Mouse (Mus musculus): Measurements from ENCODE around the gene Lnx1.

Gene Lnx1

DNA sequence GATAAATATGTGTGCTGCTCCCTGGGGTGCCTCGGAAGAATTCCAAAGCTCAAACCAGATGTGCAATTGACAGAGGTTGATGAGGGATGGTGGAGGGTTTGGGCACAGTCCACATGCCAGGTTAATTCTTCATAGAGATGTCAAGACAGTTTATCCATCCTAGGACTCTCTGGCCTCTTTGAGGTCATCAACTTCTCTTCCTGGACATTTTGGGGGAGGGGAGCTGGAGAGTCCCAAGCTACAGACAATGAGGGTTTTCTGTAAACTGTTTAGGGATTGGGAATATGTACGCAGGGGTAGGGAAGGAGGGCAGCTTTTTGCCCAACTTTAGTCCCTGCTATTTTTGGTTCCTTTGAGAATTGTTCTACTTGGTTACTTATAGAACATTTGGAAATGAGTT is 60.4 kb downstream of the Lnx1 start:
- no peak for TF ChIP-seq GATA4 (IDR thresholded peaks at IDR 0.05; ENCODE audit: insufficient replicate concordance, low read length)

DNA sequence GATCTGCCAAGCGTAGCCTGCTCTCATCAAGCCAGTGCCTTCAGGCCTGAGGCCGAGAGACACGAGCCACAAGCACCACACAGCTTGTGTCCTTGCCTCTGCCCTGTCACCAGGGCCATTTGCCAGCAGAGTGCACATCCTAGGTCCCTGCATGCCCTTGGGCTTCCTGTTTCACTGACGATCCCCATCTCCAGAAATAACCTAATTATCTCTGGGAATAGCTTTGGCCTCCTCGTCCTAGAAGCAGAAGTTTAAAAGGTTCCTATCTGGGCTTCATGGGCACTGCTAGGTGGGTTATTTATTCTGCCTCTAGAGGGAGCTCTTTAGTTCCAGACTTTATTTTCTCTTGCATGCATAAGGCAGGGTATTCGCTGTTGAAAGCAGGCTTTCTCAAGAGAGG is 61.7 kb downstream of the Lnx1 start:
- no peak for TF ChIP-seq GATA4 (IDR thresholded peaks at IDR 0.05; ENCODE audit: insufficient replicate concordance, low read length)

GRCm38 (mm10) chr5:74640504-74640903 is 62.2 kb downstream of the Lnx1 start:
- TF ChIP-seq GATA4 (IDR thresholded peaks at IDR 0.05; ENCODE audit: insufficient replicate concordance, low read length): no peak

DNA sequence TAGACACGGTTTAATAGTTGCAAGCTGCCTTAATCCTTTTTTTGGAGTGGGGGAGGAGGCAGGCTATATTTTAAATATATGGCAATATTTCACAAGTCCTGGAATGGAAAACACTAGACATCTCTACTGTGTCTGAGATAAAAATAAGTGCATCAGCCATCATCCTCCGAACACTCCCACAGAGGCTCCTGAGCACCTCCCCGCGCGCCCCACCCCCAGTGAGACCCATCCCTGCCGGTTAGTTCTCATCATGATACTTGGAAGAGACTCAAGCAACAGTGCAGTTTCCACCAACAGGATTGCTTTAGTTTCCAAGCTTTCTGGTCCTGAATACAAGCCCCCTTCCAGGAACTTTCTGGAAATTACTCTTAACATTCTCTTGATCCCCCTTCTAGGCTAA is 63.2 kb downstream of the Lnx1 start:
- TF ChIP-seq GATA4 (IDR thresholded peaks at IDR 0.05; ENCODE audit: insufficient replicate concordance, low read length): no peak

GRCm38 (mm10) chr5:74634391-74634790 is 68.3 kb downstream of the Lnx1 start:
- no peak for TF ChIP-seq GATA4 (IDR thresholded peaks at IDR 0.05; ENCODE audit: insufficient replicate concordance, low read length)

DNA sequence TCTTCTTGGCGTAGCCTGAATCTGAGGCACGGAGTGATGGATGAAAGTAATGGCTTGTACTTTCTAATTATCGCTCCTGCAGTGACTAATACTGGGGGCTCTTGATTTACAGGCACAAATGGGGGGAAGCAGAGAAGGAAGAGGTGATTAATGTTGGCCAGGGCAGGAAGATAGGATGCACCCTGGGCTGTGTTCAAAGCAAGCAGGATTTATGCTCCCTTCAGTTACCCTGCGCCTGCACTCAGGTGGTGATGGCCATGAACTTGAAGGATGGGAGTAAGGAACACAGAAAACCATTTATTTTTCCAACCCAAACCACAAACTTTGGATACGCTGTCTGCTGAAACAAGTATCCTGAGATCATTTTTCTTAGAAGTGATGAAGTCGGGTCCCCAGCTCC is 69.3 kb downstream of the Lnx1 start:
- TF ChIP-seq GATA4 (IDR thresholded peaks at IDR 0.05; ENCODE audit: insufficient replicate concordance, low read length): no peak

DNA sequence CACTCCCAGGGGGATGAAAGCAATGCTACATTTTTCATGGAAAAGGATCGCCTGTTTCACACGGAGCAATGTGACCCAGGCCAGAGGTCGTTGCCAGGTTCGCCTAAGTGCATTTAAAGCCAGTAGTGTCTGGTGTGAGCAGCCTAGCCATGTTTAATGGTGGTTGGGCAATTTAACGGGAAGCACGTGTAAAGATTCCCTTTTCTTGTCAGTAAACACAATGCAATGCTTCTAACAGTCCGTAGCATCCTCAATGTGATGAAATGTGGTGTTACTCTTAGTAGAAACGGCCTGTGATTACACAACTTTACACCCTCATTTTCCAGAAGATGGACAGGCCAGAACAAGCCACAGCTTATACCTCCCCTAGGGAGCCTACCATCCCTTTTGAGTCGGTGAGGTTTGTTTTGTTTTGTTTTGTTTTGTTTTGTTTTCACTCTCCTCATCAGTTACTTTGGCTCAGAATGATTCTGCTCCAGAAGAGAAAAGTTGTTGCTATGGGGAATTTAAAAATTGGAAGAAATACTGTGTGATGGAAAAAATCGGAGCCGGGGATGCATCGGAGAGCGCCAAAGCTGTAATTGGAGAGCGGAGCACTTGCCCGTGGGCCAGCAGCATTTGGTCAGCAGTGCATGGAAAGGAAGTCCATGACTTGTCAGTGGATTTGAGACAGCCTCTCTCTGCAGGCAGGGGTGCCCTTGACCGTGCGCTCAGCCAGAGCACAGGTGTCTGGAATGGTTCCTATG is 70.2 kb downstream of the Lnx1 start:
- no peak for TF ChIP-seq GATA4 (IDR thresholded peaks at IDR 0.05; ENCODE audit: insufficient replicate concordance, low read length)

- no peak for TF ChIP-seq GATA4 (IDR thresholded peaks at IDR 0.05; ENCODE audit: insufficient replicate concordance, low read length)
Measured at GRCm38 (mm10) chr5:74628001-74628400, 74.7 kb downstream of the Lnx1 start.

DNA sequence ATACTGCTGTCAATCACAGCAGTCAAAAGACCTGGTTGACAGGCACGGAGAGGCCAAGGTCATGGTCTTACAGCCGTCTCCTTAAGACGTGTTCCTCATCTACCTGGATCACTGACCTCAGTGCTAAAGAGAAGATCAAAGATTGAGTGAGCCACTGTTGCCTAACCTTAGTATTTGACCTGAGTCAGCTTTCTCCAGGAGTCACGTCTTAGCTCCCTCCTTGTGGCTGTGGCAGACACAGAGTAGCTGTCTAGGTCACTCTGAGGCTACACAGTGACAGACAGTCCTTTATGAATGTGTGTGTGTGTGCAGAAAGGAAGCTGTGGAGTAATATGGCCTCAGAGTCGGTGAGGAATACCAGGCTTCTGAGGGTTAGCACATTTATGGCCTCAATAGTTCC is 78.3 kb downstream of the Lnx1 start:
- TF ChIP-seq GATA4 (IDR thresholded peaks at IDR 0.05; ENCODE audit: insufficient replicate concordance, low read length): no peak

- no peak for TF ChIP-seq GATA4 (IDR thresholded peaks at IDR 0.05; ENCODE audit: insufficient replicate concordance, low read length)
Measured at GRCm38 (mm10) chr5:74623316-74624000, 79.3 kb downstream of the Lnx1 start.

GRCm38 (mm10) chr5:74621691-74622470 is 80.8 kb downstream of the Lnx1 start:
- no peak for TF ChIP-seq GATA4 (IDR thresholded peaks at IDR 0.05; ENCODE audit: insufficient replicate concordance, low read length)

DNA sequence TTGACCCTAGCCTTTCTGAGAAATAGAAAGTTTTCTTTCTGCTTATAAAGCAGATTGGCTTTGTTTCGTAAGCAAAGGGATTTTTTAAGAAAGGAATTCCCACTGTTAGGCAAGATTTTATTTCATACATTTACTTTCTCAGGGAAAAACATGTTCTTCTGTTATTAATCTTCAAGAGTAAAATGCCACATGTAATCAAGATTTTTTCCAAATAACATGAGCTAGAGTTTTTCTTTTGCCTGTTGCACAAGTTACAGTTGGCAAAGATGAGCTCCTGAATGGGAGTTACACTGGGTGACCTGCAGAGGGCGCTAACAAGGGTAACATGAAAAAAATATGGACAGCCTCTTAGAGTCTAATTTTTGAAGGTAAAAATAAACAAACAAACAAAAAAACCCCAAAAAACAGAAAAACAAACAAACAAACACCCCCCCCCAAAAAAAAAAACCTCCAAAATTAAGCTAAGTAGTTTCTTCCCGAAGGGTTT is 84.1 kb downstream of the Lnx1 start:
- no peak for TF ChIP-seq GATA4 (IDR thresholded peaks at IDR 0.05; ENCODE audit: insufficient replicate concordance, low read length)

GRCm38 (mm10) chr5:74617816-74618572 is 84.7 kb downstream of the Lnx1 start:
- TF ChIP-seq GATA4 (IDR thresholded peaks at IDR 0.05; ENCODE audit: insufficient replicate concordance, low read length): no peak

- TF ChIP-seq GATA4 (IDR thresholded peaks at IDR 0.05; ENCODE audit: insufficient replicate concordance, low read length): no peak
Measured at GRCm38 (mm10) chr5:74613491-74614151, 89.1 kb downstream of the Lnx1 start.

All from liver, adult (tissue).